Mouse (Mus musculus) lung, adult 2 months (tissue): Measurements from ENCODE around the gene Zfp454.

Source experiments
- CTCF ChIP-seq: fragments of 200-500 bp; IDR thresholded peaks from 2 replicates; pipeline ENCODE4 v1.5.1; 2011; ENCODE audit warnings: mild to moderate bottlenecking, low read length, control low read depth; ENCODE audit not compliant: insufficient read depth
- POLR2A ChIP-seq: fragments of 200-500 bp; IDR thresholded peaks from 2 replicates; pipeline ENCODE4 v1.6.1; 2011; ENCODE audit warnings: low read depth, mild to moderate bottlenecking, control low read depth, low read length, borderline replicate concordance; ENCODE audit errors: extremely low read depth

GRCm38 (mm10) chr11:50827010-50827953, 60.2 kb downstream of the Zfp454 start, which contains the start of gene Zfp354c:
- no peak for TF ChIP-seq CTCF
- peak; percentile 78; the same call in 1 of the 2 replicates for TF ChIP-seq POLR2A
